Mouse (Mus musculus): Measurements from ENCODE around the gene Atp6v0b.
A peak's percentile ranks its signal among the peaks of the same experiment; 100 is the strongest.

The Atp6v0b gene

DNA sequence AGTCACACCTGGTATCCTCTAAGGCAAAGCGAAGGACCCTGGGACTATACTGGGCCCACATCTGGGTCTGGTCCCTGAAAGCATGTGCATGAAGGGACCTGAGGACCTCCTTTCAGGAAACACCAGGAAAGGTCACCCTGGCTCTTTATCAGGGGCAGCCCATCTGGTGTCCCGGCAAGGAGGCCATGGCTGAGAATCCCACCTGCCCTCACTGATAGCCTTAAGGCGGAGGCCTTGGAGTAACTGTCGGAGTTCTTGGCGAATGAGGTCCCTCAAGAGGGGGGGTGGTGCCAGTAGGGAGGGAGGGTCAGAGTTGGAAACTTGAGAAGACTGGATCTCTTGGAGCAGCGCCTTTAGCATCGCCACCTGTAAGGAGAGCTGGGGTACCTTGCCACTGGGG is 15.3 kb downstream of the Atp6v0b start:
- no peak for DNase-seq (ENCODE audit: low spot score)

DNA sequence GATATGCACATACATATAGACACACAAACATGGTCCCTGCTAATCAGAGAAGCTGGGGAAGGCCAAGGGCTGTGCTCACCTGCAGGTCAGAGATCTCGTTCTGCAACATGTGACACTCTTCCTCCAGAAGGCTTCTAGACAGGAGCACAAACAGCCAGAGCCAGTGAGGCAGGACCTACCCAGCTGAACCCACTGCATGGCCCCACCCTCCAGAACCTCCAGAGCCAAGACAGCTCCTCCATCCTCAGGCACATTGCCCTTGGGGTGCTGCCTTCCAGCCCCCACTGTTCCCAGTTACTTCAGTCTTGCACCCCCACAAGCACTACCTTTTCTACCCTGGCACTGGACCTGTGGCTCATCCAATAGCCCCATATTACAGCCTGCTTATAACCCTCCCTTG is 16.7 kb downstream of the Atp6v0b start:
- no peak for DNase-seq (ENCODE audit: low spot score)

DNA sequence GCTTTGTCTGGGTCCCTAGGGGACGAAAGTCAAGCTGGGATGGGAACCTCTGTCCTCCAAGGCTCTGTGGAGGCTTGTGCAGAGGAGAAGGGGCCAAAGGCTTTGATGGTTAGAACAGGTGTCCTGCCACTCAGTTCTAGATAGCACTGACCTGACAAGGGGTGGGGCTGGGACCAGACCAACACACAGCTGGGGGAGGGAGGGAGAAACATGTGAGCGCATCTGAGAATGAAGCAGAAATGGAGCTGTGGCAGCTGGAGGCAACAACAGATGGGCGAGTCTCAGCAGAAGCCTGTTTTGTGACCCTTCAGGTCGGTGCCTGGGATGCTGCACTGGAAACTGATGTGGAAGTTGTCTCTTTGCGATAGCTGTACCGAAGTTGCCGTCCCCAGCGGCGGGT is 17.8 kb downstream of the Atp6v0b start:
- DNase-seq (ENCODE audit: low spot score) = no peak

DNA sequence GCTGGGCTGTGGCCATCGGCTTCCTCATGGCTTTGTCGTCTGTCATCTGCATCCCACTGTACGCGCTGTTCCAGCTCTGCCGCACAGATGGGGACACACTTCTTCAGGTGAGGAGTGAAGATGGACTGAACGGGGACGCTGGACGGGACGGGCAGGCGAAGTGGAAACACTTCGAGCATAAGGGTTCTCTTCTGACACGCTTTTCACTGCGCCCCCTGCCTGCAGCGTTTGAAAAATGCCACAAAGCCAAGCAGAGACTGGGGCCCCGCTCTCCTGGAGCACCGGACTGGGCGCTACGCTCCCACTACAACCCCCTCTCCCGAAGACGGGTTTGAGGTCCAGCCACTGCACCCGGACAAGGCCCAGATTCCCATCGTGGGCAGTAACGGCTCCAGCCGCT is 19.3 kb downstream of the Atp6v0b start:
- no peak for DNase-seq (ENCODE audit: low spot score)

DNA sequence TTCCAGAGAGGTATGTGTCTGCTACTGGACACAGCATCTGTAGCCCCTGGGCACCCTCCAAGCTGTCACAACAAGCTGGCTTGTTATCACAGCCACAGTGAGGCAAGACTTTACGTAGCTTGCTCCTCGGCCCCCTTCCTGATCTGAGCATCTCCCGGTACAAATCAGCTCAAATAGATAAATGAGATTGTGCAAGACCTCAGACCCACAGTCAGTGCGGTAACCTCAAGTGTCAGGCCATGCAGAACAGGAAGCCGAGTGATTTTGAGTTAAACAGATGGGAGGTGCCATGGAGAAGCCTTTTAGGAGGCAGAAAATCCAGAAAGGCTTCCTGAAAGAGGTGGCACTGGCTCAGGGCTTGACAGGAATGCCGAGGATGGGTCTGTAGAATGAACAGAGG is 20.1 kb downstream of the Atp6v0b start:
- no peak for DNase-seq (ENCODE audit: low spot score)

DNA sequence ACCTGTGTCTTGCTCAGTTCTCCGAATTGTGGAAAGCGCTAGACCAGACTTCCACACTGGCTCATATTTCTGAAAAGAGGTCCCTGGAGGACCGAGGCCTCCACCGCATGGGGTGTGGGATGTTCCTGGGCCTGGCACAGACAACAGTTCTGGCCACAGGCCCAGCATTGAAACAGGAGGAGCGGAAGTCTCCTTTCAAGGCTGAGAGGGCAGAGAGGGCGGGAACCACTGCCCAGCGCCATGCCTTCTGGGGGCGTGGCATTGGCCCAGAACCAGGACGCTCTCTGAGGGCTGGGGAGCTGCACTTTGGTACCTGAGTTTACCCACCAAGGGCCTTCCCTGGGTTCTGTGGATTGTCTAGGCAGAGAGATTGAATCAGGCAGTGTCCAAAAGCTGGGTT is 21.1 kb downstream of the Atp6v0b start:
- peak; percentile 54 for DNase-seq (ENCODE audit: low spot score)

DNA sequence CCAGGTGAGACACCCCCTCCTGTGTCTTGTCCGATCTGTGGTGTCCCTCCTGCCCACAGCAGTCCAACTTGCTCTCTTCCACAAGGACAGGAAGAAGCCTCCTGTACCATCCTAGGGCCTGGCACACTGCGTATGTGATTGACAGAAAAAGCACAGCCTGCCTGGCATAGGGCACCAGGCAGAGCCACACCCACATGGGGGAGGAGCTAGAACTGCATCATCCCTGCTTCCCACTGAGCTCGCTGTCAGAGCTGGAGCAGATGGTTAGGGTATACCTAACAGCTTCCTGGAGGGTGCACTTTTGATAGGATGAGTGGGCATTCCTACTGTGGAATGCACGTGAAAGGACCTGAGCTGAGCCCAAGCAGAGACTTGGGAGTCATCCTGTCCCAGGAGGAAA is 24.3 kb downstream of the Atp6v0b start:
- DNase-seq (ENCODE audit: low spot score) = no peak

DNA sequence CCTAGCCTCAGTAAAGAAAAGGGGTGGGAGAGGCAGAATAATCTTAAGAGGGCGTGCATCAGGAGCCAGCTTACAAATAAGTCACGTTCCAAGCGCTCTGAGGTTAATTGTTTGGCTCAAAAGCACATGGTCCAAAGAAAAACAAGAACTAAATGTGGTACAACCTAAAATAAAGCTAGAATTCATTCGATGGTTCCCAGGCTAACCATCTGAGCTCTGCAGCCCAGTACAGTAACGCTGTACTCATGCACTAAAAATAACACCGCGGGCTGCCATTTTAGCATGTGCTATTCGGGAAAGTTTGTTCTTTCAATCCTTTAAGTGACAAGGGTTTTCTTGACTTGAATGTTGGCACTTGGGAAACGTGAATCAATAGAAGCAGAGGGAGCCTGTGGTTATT is 26.6 kb downstream of the Atp6v0b start:
- DNase-seq (ENCODE audit: low spot score) = no peak

DNA sequence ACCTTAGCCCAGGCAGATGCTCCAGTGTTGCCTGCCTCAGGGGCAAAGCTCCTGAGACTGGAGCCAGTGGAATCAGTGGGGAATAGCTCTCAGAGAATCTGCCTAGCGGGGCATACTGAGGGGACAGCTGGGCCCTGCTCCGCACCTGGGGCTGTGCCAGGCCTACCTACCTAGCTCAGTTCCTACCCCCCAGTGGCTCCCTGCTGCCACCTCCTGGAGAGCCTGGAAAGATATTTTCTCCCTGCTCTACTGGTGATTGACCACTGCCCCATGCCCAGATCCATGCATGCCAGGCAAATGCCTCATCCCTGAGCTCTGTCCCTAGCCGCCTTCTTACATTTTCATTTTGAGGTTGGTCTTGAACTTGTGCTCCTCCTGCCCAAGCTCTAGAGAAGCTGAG is 28.3 kb downstream of the Atp6v0b start:
- DNase-seq (ENCODE audit: low spot score) = no peak

DNA sequence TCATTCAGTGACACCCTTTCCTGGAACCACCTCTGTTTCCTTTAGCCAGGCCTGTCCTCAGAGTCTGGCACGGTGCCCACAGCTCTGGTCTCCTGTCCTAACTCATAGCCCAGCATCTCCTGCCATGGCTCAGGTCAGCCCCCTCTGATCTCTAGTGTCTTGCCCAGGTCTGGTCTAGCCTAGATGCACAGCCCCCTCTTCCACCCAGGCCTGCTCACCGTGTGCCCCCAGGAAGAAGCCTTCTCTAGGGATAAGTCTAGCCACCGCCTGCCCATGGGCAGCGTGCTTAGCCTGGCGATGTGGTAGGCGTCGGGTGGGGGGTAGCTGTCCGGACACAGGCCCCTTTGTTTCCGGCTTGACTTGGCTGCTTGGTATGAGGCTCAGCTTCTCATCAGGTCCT is 32.0 kb downstream of the Atp6v0b start:
- DNase-seq (ENCODE audit: low spot score) = no peak

DNA sequence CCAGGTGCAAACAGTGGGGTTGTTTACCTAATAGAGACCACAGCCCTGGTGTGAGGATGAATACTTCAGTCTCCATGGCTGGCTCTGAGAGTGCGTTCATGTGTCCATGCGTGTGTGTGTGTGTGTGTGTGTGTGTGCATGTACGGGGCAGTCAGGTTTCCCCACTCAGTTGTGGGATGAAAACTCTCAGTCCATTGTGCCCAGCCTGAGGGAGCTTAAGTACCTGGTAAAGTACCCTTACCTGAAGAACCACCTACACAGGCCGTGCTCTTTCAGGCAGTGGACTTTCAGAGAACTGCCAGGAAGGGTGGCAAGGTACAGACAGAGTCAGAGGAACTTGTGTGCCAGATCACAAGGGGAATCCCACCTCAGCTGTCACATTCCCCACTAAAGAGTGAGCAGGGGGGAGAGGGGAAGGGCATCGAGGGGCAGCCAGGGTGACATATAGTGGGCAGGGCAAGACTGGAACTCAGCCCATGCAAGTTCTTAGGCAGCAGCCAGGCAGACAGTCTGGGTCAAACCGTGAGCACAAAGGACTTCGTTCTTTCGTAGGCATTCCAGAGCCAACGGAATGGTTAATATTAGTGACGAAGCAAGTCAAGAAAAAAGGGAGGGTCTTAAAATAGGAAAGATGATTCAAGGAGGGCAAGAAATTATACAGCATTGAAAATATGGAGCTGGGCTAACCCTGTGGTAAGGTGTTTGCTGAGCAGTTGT is 34.8 kb downstream of the Atp6v0b start:
- no peak for DNase-seq (ENCODE audit: low spot score)

DNA sequence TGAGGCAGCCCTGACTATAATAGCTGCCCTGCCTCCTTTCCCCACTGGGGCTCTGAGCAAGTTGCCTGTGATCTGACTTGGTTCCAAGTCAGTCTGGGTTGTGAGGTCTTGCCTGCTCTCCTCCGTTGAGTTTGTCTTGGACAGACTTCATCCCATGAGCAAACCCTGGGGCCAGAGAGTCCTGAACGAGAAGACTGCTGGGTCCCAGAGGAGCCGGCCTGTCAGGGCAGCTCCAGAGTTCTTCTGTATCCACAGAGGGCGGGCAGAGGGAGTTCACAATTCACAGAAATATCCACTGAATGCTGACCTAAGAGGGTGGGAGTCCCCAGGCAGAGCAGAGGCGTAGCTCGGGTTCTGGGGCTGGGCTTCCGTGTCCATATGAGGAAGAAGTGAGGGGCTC is 36.3 kb downstream of the Atp6v0b start:
- no peak for DNase-seq (ENCODE audit: low spot score)

DNA sequence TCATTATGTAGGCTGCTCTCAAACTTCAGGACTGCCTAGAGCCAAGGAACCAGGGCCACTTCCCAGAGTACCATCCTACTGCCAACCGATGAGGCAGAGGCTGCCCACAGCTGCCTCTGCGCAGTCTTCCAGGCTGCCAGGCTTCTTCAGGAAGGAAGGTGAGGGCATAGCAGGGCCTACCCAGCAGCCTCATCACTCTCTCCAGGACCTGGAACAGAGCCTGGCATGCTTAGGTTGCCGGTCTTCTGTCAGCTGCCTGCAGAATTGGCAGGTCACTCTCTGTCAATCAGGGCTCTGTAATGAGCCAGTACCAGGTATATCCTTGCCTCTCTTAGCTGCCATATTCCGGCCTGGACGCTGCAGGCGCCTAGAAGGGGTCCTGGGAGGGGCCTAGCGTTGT is 37.0 kb downstream of the Atp6v0b start:
- no peak for DNase-seq (ENCODE audit: low spot score)

DNA sequence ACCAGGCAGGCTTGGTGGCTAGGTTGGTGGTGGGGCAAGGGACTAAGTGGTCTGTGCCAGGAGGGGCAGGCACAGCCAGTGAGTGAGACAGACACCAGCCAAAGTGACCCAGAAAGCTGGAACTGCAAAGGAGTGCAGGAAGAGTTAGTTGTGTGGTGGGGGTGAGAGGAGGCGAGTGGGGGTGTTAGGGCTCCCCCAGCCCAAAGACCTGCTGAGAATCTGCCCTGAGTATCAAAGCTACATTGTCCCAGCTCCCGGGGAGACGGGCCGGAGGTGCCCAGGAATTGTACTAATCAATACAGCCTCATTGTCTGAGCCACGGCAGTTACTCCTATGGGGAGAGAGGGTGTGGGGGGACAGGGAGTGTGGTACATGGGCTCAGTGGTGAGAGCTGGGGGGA is 37.6 kb downstream of the Atp6v0b start:
- DNase-seq (ENCODE audit: low spot score) = no peak

DNA sequence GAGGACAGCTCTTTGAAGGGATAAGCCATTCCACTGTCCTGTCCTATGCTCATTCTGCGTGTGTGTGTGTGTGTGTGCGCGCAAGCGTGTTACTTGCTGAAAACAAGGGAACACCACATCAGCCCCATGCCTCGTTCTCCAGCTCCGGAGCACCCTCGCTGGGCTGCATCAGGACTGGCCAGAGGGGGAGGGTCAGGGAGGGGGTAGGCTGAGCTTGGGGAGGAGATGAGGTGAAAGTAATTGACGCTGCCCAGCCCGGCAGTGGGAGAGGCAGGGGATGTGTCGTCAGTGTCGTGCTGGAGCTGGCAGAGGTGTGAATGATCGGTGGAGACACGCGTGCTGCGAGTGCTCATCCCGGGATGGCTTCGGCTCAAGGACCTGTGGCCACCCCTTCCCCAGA is 38.1 kb downstream of the Atp6v0b start:
- no peak for DNase-seq (ENCODE audit: low spot score)

DNA sequence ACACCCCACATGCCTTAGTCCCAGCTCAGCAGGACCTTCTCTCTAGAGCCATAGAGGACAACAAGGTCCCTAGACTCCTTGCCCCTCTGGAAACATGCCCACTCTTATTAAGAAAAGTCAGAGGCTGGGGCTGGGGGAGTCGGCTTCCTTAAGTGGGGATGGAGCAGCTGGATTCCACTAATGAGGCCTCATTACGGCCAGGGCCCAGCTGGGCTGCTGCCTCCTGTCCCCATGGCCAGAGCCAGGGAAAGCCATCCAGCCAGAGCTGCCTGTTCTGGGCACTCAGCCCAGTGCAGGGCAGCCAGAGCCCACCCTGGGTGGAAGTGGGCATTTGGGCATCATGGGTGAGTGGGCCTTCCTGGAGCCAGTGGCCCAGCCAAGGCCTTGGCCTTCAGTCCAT is 40.1 kb downstream of the Atp6v0b start:
- no peak for DNase-seq (ENCODE audit: low spot score)

DNA sequence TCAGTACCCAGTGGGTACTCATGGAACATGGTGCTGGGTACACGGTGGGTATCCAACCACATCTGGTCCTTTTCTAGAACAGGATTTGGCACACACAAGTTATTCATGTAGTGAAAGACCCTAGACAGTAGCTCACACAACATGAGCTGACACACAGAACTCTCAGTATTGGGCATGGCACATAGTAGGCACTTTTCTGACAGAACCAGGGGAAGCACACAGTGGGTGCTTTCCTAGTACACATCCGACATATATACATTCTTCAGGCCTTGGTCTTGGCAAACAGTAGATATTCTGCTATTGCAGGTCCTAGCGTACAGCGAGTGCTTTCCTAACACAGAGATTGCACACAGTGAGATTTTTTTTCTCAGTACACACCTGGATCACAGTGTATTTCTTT is 40.9 kb downstream of the Atp6v0b start:
- DNase-seq (ENCODE audit: low spot score) = no peak

DNA sequence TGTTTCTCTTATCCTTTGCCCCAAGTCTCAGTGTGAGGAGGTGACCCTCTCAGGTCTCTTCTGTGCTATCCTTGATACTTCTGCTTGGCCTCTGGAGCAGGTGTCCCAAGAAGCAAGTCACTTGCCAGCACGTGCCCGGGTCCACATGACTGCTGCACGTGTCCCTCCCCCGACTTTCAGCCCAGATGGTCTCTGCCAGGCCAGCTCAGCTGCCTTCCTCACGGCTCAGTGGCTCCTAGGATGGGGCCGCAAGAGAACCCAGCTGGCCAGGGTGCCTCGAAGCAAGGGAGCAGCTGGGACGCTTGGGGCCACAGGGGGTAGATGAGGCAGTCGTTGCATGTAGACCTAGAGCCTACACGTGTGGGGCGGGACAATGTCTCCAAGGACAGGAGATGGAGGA is 41.8 kb downstream of the Atp6v0b start:
- no peak for DNase-seq (ENCODE audit: low spot score)

DNA sequence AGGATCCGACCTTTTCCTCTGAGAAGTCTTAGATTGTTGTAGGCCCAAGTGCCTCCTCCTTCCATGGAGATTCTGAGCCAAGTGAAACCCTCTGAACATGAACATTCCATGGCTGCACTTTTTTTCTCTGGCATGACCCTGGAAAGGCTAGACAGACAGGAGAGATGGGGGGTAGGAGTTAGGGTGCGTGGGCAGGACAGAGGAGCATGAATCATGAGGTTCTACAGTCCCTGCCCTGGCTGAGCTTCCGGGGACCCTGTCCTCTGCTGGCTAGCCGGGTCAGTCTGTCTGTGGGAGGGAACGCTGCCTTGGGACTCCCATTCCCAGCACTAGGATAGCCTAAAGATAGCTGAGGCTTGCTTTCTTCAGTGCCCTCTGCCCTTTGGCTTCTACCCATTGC is 42.7 kb downstream of the Atp6v0b start:
- no peak for DNase-seq (ENCODE audit: low spot score)

DNA sequence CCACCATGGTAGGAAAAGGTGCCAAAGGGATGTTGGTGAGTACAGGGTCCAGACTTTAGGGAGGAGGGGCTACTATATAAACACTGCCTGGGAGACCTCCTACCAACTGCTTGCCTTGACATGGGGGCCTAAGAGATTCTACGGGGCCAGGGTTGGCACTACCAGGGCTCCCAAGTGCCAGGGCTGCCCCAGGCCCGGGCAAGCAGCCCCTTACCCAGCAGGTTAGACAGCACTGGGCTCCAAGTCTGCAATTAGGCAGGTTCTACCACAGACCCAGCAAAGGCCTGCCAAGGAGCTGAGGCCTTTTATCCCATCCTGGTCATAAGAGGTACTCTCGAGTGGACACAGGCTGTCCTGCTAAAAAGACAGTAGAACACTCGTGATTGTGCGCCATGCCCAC is 44.0 kb downstream of the Atp6v0b start:
- no peak for DNase-seq (ENCODE audit: low spot score)

DNA sequence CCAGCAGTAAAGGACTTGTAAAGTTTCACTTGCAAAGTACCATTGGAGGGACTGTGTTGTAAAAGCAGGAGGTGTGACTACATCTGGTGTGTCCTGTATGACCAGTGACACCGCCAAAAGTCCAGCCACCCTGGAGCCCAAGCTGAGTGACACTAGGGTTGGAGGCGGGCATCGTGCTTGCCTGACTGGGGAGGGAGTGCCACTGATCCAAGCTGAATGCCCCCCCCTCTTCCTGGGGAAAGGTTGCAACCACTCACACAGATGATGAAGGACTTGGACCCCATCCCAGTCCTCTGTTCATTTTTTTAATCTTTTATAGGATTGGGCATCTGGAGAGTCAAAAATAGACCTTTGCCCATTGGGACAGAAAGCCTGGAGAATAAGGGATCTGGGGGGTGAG is 45.6 kb downstream of the Atp6v0b start:
- DNase-seq (ENCODE audit: low spot score) = no peak

DNA sequence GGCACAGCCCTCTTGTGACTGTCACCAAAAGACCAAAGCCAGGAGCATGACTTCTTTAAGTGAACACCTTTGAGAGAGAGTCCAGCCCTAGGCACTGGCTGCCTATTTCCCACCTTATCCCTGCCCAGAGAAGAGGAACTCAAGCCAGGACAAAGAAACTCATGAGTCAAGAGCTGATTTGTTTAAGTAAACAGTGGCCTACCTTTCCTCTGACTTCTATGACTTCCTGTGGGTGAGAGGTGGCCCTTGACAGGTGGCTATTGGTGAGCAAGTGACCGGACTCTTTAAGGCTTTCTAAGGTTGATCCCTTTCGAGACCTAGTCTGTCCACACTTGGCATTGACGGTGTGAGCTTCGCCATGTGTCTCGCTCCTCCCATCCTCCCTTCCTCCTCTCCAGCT is 46.3 kb downstream of the Atp6v0b start:
- DNase-seq (ENCODE audit: low spot score) = no peak

DNA sequence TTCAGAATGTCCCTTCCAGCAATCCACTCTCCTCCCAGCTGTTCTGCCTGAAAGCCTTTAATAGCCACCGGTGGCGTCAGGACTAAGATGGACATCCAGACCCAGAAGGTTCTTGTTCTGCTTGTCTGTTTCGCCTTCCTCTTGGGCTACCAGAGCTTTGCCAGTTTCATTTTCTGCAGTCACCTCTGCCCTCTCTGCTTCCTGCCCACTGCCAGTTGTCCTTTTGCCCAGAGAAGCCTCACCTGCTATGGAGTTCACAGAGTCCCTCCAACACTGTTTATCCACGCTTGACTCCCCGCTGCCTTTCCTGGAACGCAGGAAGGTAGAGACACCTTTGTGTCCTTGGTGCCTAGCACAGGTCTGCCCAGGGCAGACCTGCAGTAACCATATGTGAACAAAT is 47.8 kb downstream of the Atp6v0b start:
- DNase-seq (ENCODE audit: low spot score) = no peak

DNA sequence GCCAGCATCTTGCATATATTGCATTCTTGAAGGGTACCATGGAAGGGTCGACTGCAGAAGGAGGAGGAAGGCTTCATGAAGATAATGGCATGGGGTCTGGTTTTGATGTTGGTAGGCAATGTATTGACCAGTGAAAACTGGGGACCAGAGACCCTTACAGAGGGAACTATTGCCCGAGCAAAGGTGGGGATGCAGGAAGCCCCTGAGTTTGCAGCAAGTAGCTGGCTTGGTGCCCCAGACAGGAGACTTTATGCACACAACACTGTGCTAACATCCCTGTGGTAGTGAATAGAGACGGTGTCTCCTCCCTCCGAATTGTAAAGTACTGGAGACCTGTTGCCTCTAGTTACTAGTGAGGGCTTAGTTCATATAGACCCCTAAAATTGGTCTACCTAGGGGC is 49.9 kb downstream of the Atp6v0b start:
- no peak for DNase-seq (ENCODE audit: low spot score)

Measured in ovary, postnatal 10 days (tissue).